ENCODE assay signal across 26 mouse cellular contexts in the genomic region with DNA sequence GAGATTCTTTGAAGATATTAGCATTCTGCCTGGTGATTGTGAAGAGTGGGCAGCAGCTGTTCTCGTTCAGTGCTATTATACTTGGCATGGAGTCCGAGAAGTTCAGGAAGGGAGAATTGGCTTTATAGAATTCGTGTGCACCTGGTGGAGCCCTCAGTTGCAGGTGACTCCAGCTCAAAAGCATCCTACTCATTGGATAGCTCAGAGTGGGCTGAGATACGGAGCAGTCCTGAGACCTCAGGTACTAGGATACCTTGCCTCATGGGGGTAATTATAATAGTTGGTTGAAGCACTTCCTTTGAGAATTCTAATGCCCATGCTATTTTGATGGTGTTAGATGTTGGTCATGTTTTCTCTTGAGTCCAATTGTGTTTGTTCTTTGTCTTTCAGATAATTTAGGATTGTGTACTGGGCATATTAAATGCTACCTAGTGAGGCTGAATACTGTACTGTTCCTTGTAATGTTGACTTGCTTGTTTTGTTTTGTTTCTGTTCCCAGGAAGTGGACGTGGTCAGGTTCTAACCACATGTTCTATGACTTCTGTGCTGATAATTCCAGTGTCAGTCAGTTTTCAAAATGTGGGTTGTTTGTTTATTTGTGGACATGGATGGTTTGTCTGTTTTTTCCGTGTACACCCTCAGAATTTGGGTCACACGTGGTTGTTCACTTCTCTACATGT.
"Had no signal": no experiment of that assay in that cellular context is flagged by ENCODE, and none has a peak within 500 bp of the region (broad histone marks: within the 10 kb centered on the region; RNA-seq: fewer than 3 reads in every experiment).

No protein-coding gene starts in this region.

- H3K9ac ChIP-seq: heart, embryonic 12.5 days; hindbrain, embryonic 12.5 days; hindbrain, embryonic 14.5 days; intestine, embryonic 15.5 days; limb, embryonic 12.5 days; liver, embryonic 13.5 days; liver, embryonic 15.5 days had no signal

- H3K4me3 ChIP-seq: heart, embryonic 10.5 days; heart, embryonic 12.5 days; hindbrain, embryonic 10.5 days; hindbrain, embryonic 12.5 days; intestine, embryonic 15.5 days; layer of hippocampus, adult 2 months; left cerebral cortex, adult 2 months; limb, embryonic 10.5 days; limb, embryonic 12.5 days; liver, embryonic 13.5 days; liver, embryonic 15.5 days had no signal

- H3K27ac ChIP-seq: heart, embryonic 10.5 days; hindbrain, embryonic 10.5 days; hindbrain, embryonic 12.5 days; hindbrain, embryonic 14.5 days; intestine, embryonic 15.5 days; layer of hippocampus, adult 2 months; left cerebral cortex, adult 2 months; limb, embryonic 10.5 days; limb, embryonic 12.5 days; liver, embryonic 13.5 days; liver, embryonic 15.5 days had no signal

- H3K27me3 ChIP-seq: heart, embryonic 12.5 days; hindbrain, embryonic 12.5 days; intestine, embryonic 15.5 days; limb, embryonic 12.5 days; liver, embryonic 13.5 days; liver, embryonic 15.5 days had no signal

- H3K4me2 ChIP-seq: heart, embryonic 12.5 days; hindbrain, embryonic 12.5 days; hindbrain, embryonic 14.5 days; intestine, embryonic 15.5 days; limb, embryonic 12.5 days; liver, embryonic 11.5 days; liver, embryonic 13.5 days; liver, embryonic 15.5 days had no signal

- H3K9me3 ChIP-seq: heart, embryonic 10.5 days; heart, embryonic 12.5 days; hindbrain, embryonic 10.5 days; hindbrain, embryonic 12.5 days; intestine, embryonic 15.5 days; limb, embryonic 10.5 days; limb, embryonic 12.5 days; liver, embryonic 13.5 days; liver, embryonic 15.5 days had no signal

- ATAC-seq: hindbrain, embryonic 16.5 days; inflammation-experienced regulatory T-cells, adult 6 months; intestine, embryonic 15.5 days; intestine, postnatal 0 days had no signal

- H3K4me1 ChIP-seq: heart, embryonic 10.5 days; heart, embryonic 12.5 days; hindbrain, embryonic 10.5 days; intestine, embryonic 15.5 days; limb, embryonic 10.5 days; limb, embryonic 12.5 days; liver, embryonic 13.5 days; liver, embryonic 15.5 days had no signal

- H3K36me3 ChIP-seq: heart, embryonic 10.5 days; heart, embryonic 12.5 days; hindbrain, embryonic 10.5 days; hindbrain, embryonic 12.5 days; intestine, embryonic 15.5 days; limb, embryonic 10.5 days; limb, embryonic 12.5 days; liver, embryonic 13.5 days; liver, embryonic 15.5 days had no signal

- DNase-seq: gastrocnemius, postnatal 14 days; gastrocnemius, postnatal 36 days; heart, adult 18-20 months; heart, postnatal 10 days; kidney, adult 18-20 months; kidney, adult 8-10 months; kidney, postnatal 10 days; kidney, postnatal 25 days; kidney, postnatal 4 days; liver; liver, embryonic 13.5 days had no signal
